Mouse (Mus musculus) stomach, postnatal 0 days (tissue): ENCODE measurements around the gene Hoxb7. TPM values are rescaled to one million over a fixed set of nuclear protein-coding genes. Genes with fewer than 3 reads are reported as not detected.

ENCODE experiments used
- ATAC-seq: fragments of 200-750 bp; cut with Nextera tagmentation; 2 replicates; pipeline ENCODE4 v1.8.0; 2017; ENCODE audit not compliant: low FRiP score, low TSS enrichment
- DNase-seq: peaks from one replicate; pipeline ENCODE4 v3.0.0-alpha.2; 2016; ENCODE audit warnings: low spot score
- H3K27ac ChIP-seq: fragments of 300-500 bp; sonication (generic); replicated peaks from 2 replicates; pipeline ENCODE4 v1.5.1; 2014; ENCODE audit warnings: mild to moderate bottlenecking, control low read depth
- H3K27me3 ChIP-seq: fragments of 300-500 bp; sonication (generic); 2 replicates; pipeline ENCODE4 v1.6.1; 2014; ENCODE audit warnings: low read length; ENCODE audit not compliant: control insufficient read depth, insufficient read depth
- H3K36me3 ChIP-seq: fragments of 300-500 bp; sonication (generic); 2 replicates; pipeline ENCODE4 v1.6.1; 2014; ENCODE audit warnings: low read length, mixed read lengths; ENCODE audit not compliant: control insufficient read depth, insufficient read depth
- H3K4me1 ChIP-seq: fragments of 300-500 bp; sonication (generic); replicated peaks from 2 replicates; pipeline ENCODE4 v1.6.1; 2014; ENCODE audit warnings: antibody characterized with exemption; ENCODE audit not compliant: control insufficient read depth, insufficient read depth
- H3K4me2 ChIP-seq: fragments of 300-500 bp; sonication (generic); replicated peaks from 2 replicates; pipeline ENCODE4 v1.6.1; 2014; ENCODE audit warnings: low read depth, mild to moderate bottlenecking, control low read depth, moderate library complexity
- H3K4me3 ChIP-seq: fragments of 300-500 bp; sonication (generic); 2 replicates; pipeline ENCODE4 v1.5.1; 2014; ENCODE audit warnings: low read depth, low read length, control low read depth
- H3K9ac ChIP-seq: fragments of 300-500 bp; sonication (generic); 2 replicates; pipeline ENCODE4 v1.6.1; 2014; ENCODE audit warnings: mild to moderate bottlenecking, low read length, control low read depth, mixed read lengths
- H3K9me3 ChIP-seq: fragments of 300-500 bp; sonication (generic); 2 replicates; pipeline ENCODE4 v1.6.1; 2016; ENCODE audit warnings: low read length; ENCODE audit not compliant: control insufficient read depth
- CTCF ChIP-seq: IDR thresholded peaks from 2 replicates; pipeline ENCODE4 v1.5.1; 2016; ENCODE audit warnings: antibody characterized with exemption, low read depth, mild to moderate bottlenecking, moderate library complexity
- EP300 ChIP-seq: optimal IDR thresholded peaks from 2 replicates; pipeline ENCODE3; 2016; ENCODE audit warnings: antibody characterized with exemption
- WGBS: fragments of 180-500 bp; shearing (Covaris S2); extraction: QIAGEN DNeasy Blood & Tissue Kit; methylation state at CpG from one replicate; pipeline ENCODE4 v1.1.7; 2014; 5-methylcytosine and 5-hydroxymethylcytosine counted together
- polyA plus RNA-seq: library from polyadenylated mRNA; unstranded; fragments of >200 nt; fragmentation: Nextera tagmentation; extraction: Ambion mirVana; gene quantifications from 2 replicates; pipeline ENCODE4 v1.2.1, GENCODE M21; 2015

Hoxb7 gene
- polyA plus RNA-seq, 1 experiment from 2014 or later, result 6.0 TPM

DNA sequence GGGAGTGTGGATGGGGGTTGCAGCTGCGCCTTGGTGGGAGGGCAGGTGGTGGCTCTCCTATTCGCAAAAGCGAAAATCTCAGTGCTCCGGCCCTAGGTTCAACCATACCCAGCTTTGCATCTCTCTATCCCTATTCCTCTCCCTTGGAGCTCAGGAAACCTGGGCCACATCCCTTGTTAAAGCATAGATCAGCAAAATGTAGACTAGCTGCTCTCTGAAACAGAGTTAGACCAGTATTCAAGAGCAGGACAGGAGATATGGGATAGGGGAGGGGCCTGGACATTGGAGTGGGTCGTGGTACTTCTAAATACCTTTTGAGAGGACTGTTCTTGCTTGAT lies 28.9 kb downstream of the Hoxb7 start:
- ATAC-seq (no peak), DNase-seq (no peak)
- Histone ChIP-seq H3K36me3 (no peaks in the 10 kb centered on the region), H3K4me1 (no peaks in the 10 kb centered on the region), H3K27me3 (peaks cover 6% of the 10 kb centered on the region; the same call in 1 of the 2 replicates), H3K9ac (peak overlapping the region; percentile 70), H3K27ac (peak overlapping the region; percentile 89), H3K4me2 (peak overlapping the region; percentile 73), H3K9me3 (no peaks in the 10 kb centered on the region), H3K4me3 (peak overlapping the region; percentile 43)
- TF ChIP-seq CTCF, result no peak
- TF ChIP-seq EP300, result no peak
- WGBS, result 31% methylated on average over 5 of the region's 5 CpGs

- Histone ChIP-seq H3K9ac (no peak overlapping the region; the same call in 1 of the 2 replicates), H3K4me3 (peak overlapping the region; percentile 61), H3K4me2 (peak overlapping the region; percentile 73), H3K9me3 (no peaks in the 10 kb centered on the region), H3K4me1 (no peaks in the 10 kb centered on the region), H3K36me3 (no peaks in the 10 kb centered on the region), H3K27me3 (peaks cover 5% of the 10 kb centered on the region; the same call in 1 of the 2 replicates), H3K27ac (peak overlapping the region; percentile 97; the same call in 1 of the 2 replicates)
- 17% methylated on average over 18 of the region's 18 CpGs for WGBS
- no peak for DNase-seq
- ATAC-seq, result no peak
- TF ChIP-seq CTCF (no peak), EP300 (no peak)
These were observed 30.5 kb downstream of the Hoxb7 start for GRCm38 (mm10) chr11:96316696-96317607.

GRCm38 (mm10) chr11:96317608-96318367 lies 31.4 kb downstream of the Hoxb7 start, which contains the start of gene Hoxb4:
Gene Hoxb4, plus strand, starts transcription at chr11:96318267.
- peak within 1 kb of the TSS; percentile 61 for H3K4me3 ChIP-seq
- DNase-seq (no peak), ATAC-seq (0 out of 2 replicates have a peak, but pooled peaks have one; percentile 1)
- H3K4me1 ChIP-seq, result no peaks in the 10 kb centered on the region
- peak within 1 kb of the TSS; percentile 73 for H3K4me2 ChIP-seq
- no peaks in the 10 kb centered on the region for H3K9me3 ChIP-seq
- H3K27me3 ChIP-seq, result peaks cover 4% of the 10 kb centered on the region; the same call in 1 of the 2 replicates
- H3K9ac ChIP-seq, result peak within 1 kb of the TSS; percentile 84
- H3K36me3 ChIP-seq, result no peaks in the 10 kb centered on the region
- WGBS, result 8% methylated on average over 28 of the region's 28 CpGs
- H3K27ac ChIP-seq, result peak within 1 kb of the TSS; percentile 97
- no peak for TF ChIP-seq EP300

- Histone ChIP-seq H3K27me3 (peaks cover 4% of the 10 kb centered on the region; the same call in 1 of the 2 replicates), H3K4me1 (no peaks in the 10 kb centered on the region), H3K36me3 (no peaks in the 10 kb centered on the region), H3K4me2 (peak overlapping the region; percentile 73), H3K27ac (peak overlapping the region; percentile 97), H3K9ac (peak overlapping the region; percentile 84), H3K4me3 (peak overlapping the region; percentile 61), H3K9me3 (no peaks in the 10 kb centered on the region)
- TF ChIP-seq EP300 (no peak), CTCF (no peak)
- WGBS, result under 1% methylated on average over 31 of the region's 45 CpGs
- DNase-seq (peak; percentile 67), ATAC-seq (peak; percentile 76; the same call in 1 of the 2 replicates)
These were observed 32.1 kb downstream of the Hoxb7 start for GRCm38 (mm10) chr11:96318368-96319070.

DNA sequence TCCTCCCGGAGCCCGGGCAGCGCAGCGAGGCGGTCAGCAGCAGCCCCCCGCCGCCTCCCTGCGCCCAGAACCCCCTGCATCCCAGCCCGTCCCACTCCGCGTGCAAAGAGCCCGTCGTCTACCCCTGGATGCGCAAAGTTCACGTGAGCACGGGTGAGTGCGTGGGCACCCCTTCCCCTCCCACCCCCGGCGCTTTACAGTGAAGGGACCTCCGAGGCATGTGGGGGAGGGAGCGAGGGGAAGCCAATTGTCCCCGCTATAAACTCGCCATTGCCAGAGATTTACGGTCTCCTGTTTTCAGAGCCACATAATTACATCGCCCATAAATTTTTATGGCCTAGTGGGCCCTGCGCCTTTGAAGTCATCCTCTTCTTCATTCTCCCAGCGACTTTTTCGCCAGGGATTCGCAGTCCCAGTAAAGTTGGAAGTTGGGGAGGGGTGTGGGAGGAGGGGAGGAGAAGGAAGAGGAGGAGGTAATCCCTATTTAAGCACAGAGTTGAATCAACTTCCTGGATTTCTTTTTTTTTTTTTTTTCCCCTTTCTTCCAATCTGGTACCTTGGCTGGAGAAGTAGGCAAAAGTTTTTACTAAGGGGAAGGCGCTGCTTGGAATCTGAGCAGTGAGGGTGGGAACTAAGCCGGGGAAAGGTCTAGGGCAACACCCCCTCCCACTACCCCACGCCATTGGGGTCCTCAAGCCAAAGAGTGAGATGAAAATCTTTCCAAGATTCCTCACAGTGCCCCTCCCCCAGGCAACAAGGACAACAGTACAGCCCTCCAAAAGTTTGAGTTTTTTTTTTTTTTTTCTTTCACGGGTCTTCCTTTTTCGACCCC lies 32.9 kb downstream of the Hoxb7 start:
- Histone ChIP-seq H3K4me2 (peak overlapping the region; percentile 73), H3K9ac (peak overlapping the region; percentile 84)
- peak; percentile 28 for ATAC-seq

More for the DNA sequence above, 32.9 kb downstream of the Hoxb7 start:
- Histone ChIP-seq H3K9me3 (no peaks in the 10 kb centered on the region), H3K27ac (peak overlapping the region; percentile 97), H3K36me3 (no peaks in the 10 kb centered on the region), H3K4me1 (no peaks in the 10 kb centered on the region), H3K4me3 (peak overlapping the region; percentile 61), H3K27me3 (peaks cover 4% of the 10 kb centered on the region; the same call in 1 of the 2 replicates)
- WGBS, result 0% methylated on average over 30 of the region's 34 CpGs
- DNase-seq, result no peak
- no peak for TF ChIP-seq CTCF
- no peak for TF ChIP-seq EP300
